Mouse (Mus musculus) CH12.LX (cell line): ENCODE measurements around the gene 9330159F19Rik. TPM values are rescaled to one million over a fixed set of nuclear protein-coding genes. Genes with fewer than 3 reads are reported as not detected.

Experiments used
- DNase-seq: peaks from one replicate; pipeline ENCODE4 v3.0.0-alpha.2; 2013; ENCODE audit errors: extremely low read depth
- H3K27ac ChIP-seq: 2 replicates; pipeline ENCODE4 v1.5.1; 2012; ENCODE audit warnings: low read depth, mild to moderate bottlenecking, control low read depth, moderate library complexity; ENCODE audit not compliant: insufficient read depth
- H3K27me3 ChIP-seq: replicated peaks from 2 replicates; pipeline ENCODE3; 2012; ENCODE audit warnings: inconsistent platforms
- H3K36me3 ChIP-seq, 2 experiments: replicated peaks in 1 of 2; 2 replicates each; pipeline versions ENCODE3 to v1.6.1; 2012; ENCODE audit warnings: inconsistent platforms in 1 of 2, low read length in 1 of 2, mild to moderate bottlenecking in 1 of 2, mixed read lengths in 1 of 2, moderate library complexity in 1 of 2; ENCODE audit not compliant: control insufficient read depth in 1 of 2, insufficient read depth in 1 of 2
- H3K4me1 ChIP-seq, 2 experiments: 2 replicates each; pipeline ENCODE4 v1.6.1; 2012; ENCODE audit warnings: inconsistent platforms in 1 of 2, moderate library complexity in 1 of 2; ENCODE audit not compliant: insufficient read depth in 2 of 2, control insufficient read depth in 1 of 2
- H3K4me2 ChIP-seq: 2 replicates; pipeline ENCODE4 v1.6.1; 2012; ENCODE audit warnings: low read depth, mild to moderate bottlenecking, control low read depth; ENCODE audit not compliant: poor library complexity, insufficient read depth, severe bottlenecking
- H3K4me3 ChIP-seq, 3 experiments: fragments of 150-350 bp in 1 of 3; sonication (generic) in 1 of 3; replicated peaks in 1 of 3; 2 replicates each; pipeline versions ENCODE3 to v1.5.1; 2011 to 2012; ENCODE audit warnings: low read depth in 2 of 3, low read length in 2 of 3, mild to moderate bottlenecking in 2 of 3, moderate library complexity in 2 of 3, control low read depth in 1 of 3, improper control_type of control experiment in 1 of 3, inconsistent platforms in 1 of 3, mixed read lengths in 1 of 3; ENCODE audit not compliant: poor library complexity in 1 of 3
- H3K79me2 ChIP-seq: replicated peaks from 2 replicates; pipeline ENCODE4 v1.6.1; 2012; ENCODE audit warnings: mild to moderate bottlenecking, moderate library complexity; ENCODE audit not compliant: control insufficient read depth, poor library complexity, insufficient read depth, severe bottlenecking; ENCODE audit errors: extremely low read depth
- H3K9ac ChIP-seq: 2 replicates; pipeline ENCODE4 v1.6.1; 2012; ENCODE audit warnings: low read depth, mild to moderate bottlenecking, control low read depth, moderate library complexity; ENCODE audit not compliant: insufficient read depth
- H3K9me3 ChIP-seq: replicated peaks from 2 replicates; pipeline ENCODE3; 2012; ENCODE audit warnings: low read length, inconsistent platforms, mixed read lengths
- EP300 ChIP-seq: IDR thresholded peaks from 2 replicates; pipeline ENCODE4 v1.6.1; 2011; ENCODE audit warnings: low read length, improper control_type of control experiment
- IRF4 ChIP-seq: IDR thresholded peaks from 2 replicates; pipeline ENCODE4 v1.6.1; 2014; ENCODE audit warnings: low read depth, mild to moderate bottlenecking, inconsistent platforms, low read length, improper control_type of control experiment
- MAFK ChIP-seq: IDR thresholded peaks from 2 replicates; pipeline ENCODE4 v1.6.1; 2011; ENCODE audit warnings: low read length, improper control_type of control experiment; ENCODE audit not compliant: insufficient replicate concordance
- MAZ ChIP-seq: IDR thresholded peaks from 2 replicates; pipeline ENCODE4 v1.6.1; 2012; ENCODE audit warnings: low read depth, mild to moderate bottlenecking, inconsistent platforms, low read length, improper control_type of control experiment, moderate library complexity
- PAX5 ChIP-seq: IDR thresholded peaks from 2 replicates; pipeline ENCODE4 v1.6.1; 2012; ENCODE audit warnings: low read length, inconsistent platforms, mixed read lengths
- RCOR1 ChIP-seq: conservative IDR thresholded peaks from 2 replicates; pipeline ENCODE4 v1.6.1; 2012; ENCODE audit warnings: low read depth, mild to moderate bottlenecking, inconsistent platforms, low read length, improper control_type of control experiment
- TBP ChIP-seq: conservative IDR thresholded peaks from 2 replicates; pipeline ENCODE4 v1.6.1; 2011; ENCODE audit warnings: low read depth, low read length, improper control_type of control experiment
- USF1 ChIP-seq: IDR thresholded peaks from 2 replicates; pipeline ENCODE4 v1.6.1; 2014; ENCODE audit warnings: low read depth, mild to moderate bottlenecking, inconsistent platforms, low read length, improper control_type of control experiment
- USF2 ChIP-seq: conservative IDR thresholded peaks from 2 replicates; pipeline ENCODE4 v1.6.1; 2011; ENCODE audit warnings: low read depth, low read length, improper control_type of control experiment
- dilution Hi-C: fragments of 300-500 bp; cut with MboI; formaldehyde crosslinking; loops from 2 replicates; pipeline ENCODE4 v1.14.3; 2020; ENCODE audit warnings: low sequenced_read_pairs; ENCODE audit not compliant: extremely low pct_unique_long_range_greater_than_20kb, extremely low pct_ligation_motif_present
- in situ Hi-C: fragments of 300-500 bp; cut with MboI; formaldehyde crosslinking; loops from 3 replicates; pipeline ENCODE4 v1.14.3; 2019; ENCODE audit warnings: low sequenced_read_pairs, low pct_ligation_motif_present, low pct_unique_long_range_greater_than_20kb, mixed read lengths
- polyA plus RNA-seq: library from polyadenylated mRNA; unstranded; fragments of >175 nt; gene quantifications from 2 replicates; pipeline ENCODE4 v1.2.1, GENCODE M21; 2012; ENCODE audit warnings: low read depth; ENCODE audit not compliant: insufficient read length
- total RNA-seq, 2 experiments: library from RNA; depleted of rRNA; stranded (reverse); fragments of 300-350 nt in 1 of 2; fragments of >200 nt in 1 of 2; gene quantifications; 2 replicates each; pipeline ENCODE4 v1.2.3; 2012 to 2014

The 9330159F19Rik gene
- total and polyA plus RNA-seq, 3 experiments, result 0.07 TPM; not detected in 2

GRCm38 (mm10) chr10:29231208-29231607, 19.8 kb downstream of the 9330159F19Rik start:
- H3K36me3 ChIP-seq, result no peaks in the 10 kb centered on the region
- dilution Hi-C loops (no loop called here), in situ Hi-C loops (no loop called here)
- no peak overlapping the region for H3K4me3 ChIP-seq
- TF ChIP-seq EP300, result no peak
- no peak for TF ChIP-seq TBP
- no peak for TF ChIP-seq RCOR1
- TF ChIP-seq IRF4, result no peak
- TF ChIP-seq MAZ, result no peak
- TF ChIP-seq MAFK, result no peak
- TF ChIP-seq USF1, result no peak
- no peak for TF ChIP-seq USF2
- TF ChIP-seq PAX5, result no peak
- no peak overlapping the region for H3K9ac ChIP-seq
- no peaks in the 10 kb centered on the region for H3K27me3 ChIP-seq
- H3K4me1 ChIP-seq, result peaks cover 0 to 2% of the 10 kb centered on the region in 2 experiments; a peak in 1 of 4 replicates
- no peaks in the 10 kb centered on the region for H3K79me2 ChIP-seq
- H3K27ac ChIP-seq, result no peak overlapping the region
- no peak overlapping the region for H3K4me2 ChIP-seq
- no peak for DNase-seq
- H3K9me3 ChIP-seq, result no peaks in the 10 kb centered on the region

Other genes starting within 250 kb of the 9330159F19Rik start
- gene 2310057J18Rik, start 225.3 kb upstream of the 9330159F19Rik start, total RNA-seq (2012; rRNA removed), result not detected in 2 replicates
- not detected in 2 replicates for gene 2310057J18Rik, start 225.3 kb upstream of the 9330159F19Rik start, total RNA-seq (2014; rRNA removed)
- not detected in 2 replicates for gene 2310057J18Rik, start 225.3 kb upstream of the 9330159F19Rik start, polyA plus RNA-seq
- not detected in 2 replicates for gene Soga3, start 67.8 kb upstream of the 9330159F19Rik start, total RNA-seq (2012; rRNA removed)
- gene Soga3, start 67.8 kb upstream of the 9330159F19Rik start, total RNA-seq (2014; rRNA removed), result not detected in 2 replicates
- gene Soga3, start 67.8 kb upstream of the 9330159F19Rik start, polyA plus RNA-seq, result not detected in 2 replicates
- not detected in 2 replicates for gene Gm49353, start 12.7 kb upstream of the 9330159F19Rik start, total RNA-seq (2012; rRNA removed)
- gene Gm49353, start 12.7 kb upstream of the 9330159F19Rik start, total RNA-seq (2014; rRNA removed), result not detected in 2 replicates
- gene Gm49353, start 12.7 kb upstream of the 9330159F19Rik start, polyA plus RNA-seq, result not detected in 2 replicates
- gene Echdc1, start 101.6 kb downstream of the 9330159F19Rik start, total RNA-seq (2012; rRNA removed), result 19.3 and 20.4 TPM in 2 replicates
- 60.4 and 60.5 TPM in 2 replicates for gene Echdc1, start 101.6 kb downstream of the 9330159F19Rik start, total RNA-seq (2014; rRNA removed)
- 39.0 and 49.0 TPM in 2 replicates for gene Echdc1, start 101.6 kb downstream of the 9330159F19Rik start, polyA plus RNA-seq
- gene Rnf146, start 150.8 kb downstream of the 9330159F19Rik start, total RNA-seq (2012; rRNA removed), result 20.8 and 22.5 TPM in 2 replicates
- 29.7 and 32.1 TPM in 2 replicates for gene Rnf146, start 150.8 kb downstream of the 9330159F19Rik start, total RNA-seq (2014; rRNA removed)
- 24.5 and 32.1 TPM in 2 replicates for gene Rnf146, start 150.8 kb downstream of the 9330159F19Rik start, polyA plus RNA-seq